Mouse (Mus musculus) hindbrain, embryonic 13.5 days (tissue): Measurements from ENCODE around the gene Ccdc163. TPM values are rescaled to one million over a fixed set of nuclear protein-coding genes. Genes with fewer than 3 reads are reported as not detected.
A peak's percentile ranks its signal among the peaks of the same experiment; 100 is the strongest.

Experiments
- ATAC-seq: fragments of 200-750 bp; cut with Nextera tagmentation; 2 replicates; pipeline ENCODE4 v1.8.0; 2017; ENCODE audit warnings: moderate TSS enrichment; ENCODE audit not compliant: low FRiP score
- H3K27ac ChIP-seq: fragments of 300-500 bp; sonication (generic); 2 replicates; pipeline ENCODE4 v1.5.1; 2015; ENCODE audit warnings: inconsistent platforms, mild to moderate bottlenecking, moderate library complexity
- H3K27me3 ChIP-seq: fragments of 300-500 bp; sonication (generic); 2 replicates; pipeline ENCODE4 v1.6.1; 2015; ENCODE audit warnings: mild to moderate bottlenecking, inconsistent platforms
- H3K36me3 ChIP-seq: fragments of 300-500 bp; sonication (generic); 2 replicates; pipeline ENCODE4 v1.6.1; 2015; ENCODE audit warnings: mild to moderate bottlenecking, inconsistent platforms
- H3K4me1 ChIP-seq: fragments of 300-500 bp; sonication (generic); replicated peaks from 2 replicates; pipeline ENCODE4 v1.6.1; 2015; ENCODE audit warnings: inconsistent platforms
- H3K4me2 ChIP-seq: fragments of 300-500 bp; sonication (generic); 2 replicates; pipeline ENCODE4 v1.6.1; 2015; ENCODE audit warnings: inconsistent platforms, mild to moderate bottlenecking, moderate library complexity
- H3K4me3 ChIP-seq: fragments of 300-500 bp; sonication (generic); 2 replicates; pipeline ENCODE4 v1.5.1; 2015; ENCODE audit warnings: mild to moderate bottlenecking, inconsistent platforms
- H3K9ac ChIP-seq: fragments of 300-500 bp; sonication (generic); 2 replicates; pipeline ENCODE4 v1.6.1; 2015; ENCODE audit warnings: mild to moderate bottlenecking, inconsistent platforms
- H3K9me3 ChIP-seq: fragments of 300-500 bp; sonication (generic); 2 replicates; pipeline ENCODE4 v1.6.1; 2016; ENCODE audit warnings: inconsistent platforms
- WGBS: fragments of 180-500 bp; shearing (Covaris S2); methylation state at CpG from one replicate; pipeline ENCODE4 v1.1.7; 2015; 5-methylcytosine and 5-hydroxymethylcytosine counted together
- polyA plus RNA-seq: library from polyadenylated mRNA; unstranded; fragments of >200 nt; fragmentation: Nextera tagmentation; extraction: Ambion mirVana; gene quantifications from 2 replicates; pipeline ENCODE4 v1.2.1, GENCODE M21; 2015

The Ccdc163 gene
- polyA plus RNA-seq, 1 experiment from 2014 or later = 16.6 TPM

- Histone ChIP-seq H3K4me3 (no peak overlapping the region), H3K27me3 (no peaks in the 10 kb centered on the region), H3K4me1 (no peaks in the 10 kb centered on the region), H3K36me3 (no peaks in the 10 kb centered on the region), H3K9ac (no peak overlapping the region), H3K4me2 (no peak overlapping the region), H3K9me3 (no peaks in the 10 kb centered on the region), H3K27ac (no peak overlapping the region)
- no peak for ATAC-seq
- 53% methylated on average over 7 of the region's 7 CpGs for WGBS
These were observed 79.9 kb downstream of the Ccdc163 start for GRCm38 (mm10) chr4:116787985-116788760.

- 15% methylated on average over 3 of the region's 3 CpGs for WGBS
- no peak overlapping the region for H3K27ac ChIP-seq
- no peaks in the 10 kb centered on the region for H3K9me3 ChIP-seq
- ATAC-seq = 0 out of 2 replicates have a peak, but pooled peaks have one; percentile 54
- H3K4me3 ChIP-seq = no peak overlapping the region
- no peak overlapping the region for H3K9ac ChIP-seq
- H3K4me2 ChIP-seq = no peak overlapping the region
- H3K4me1 ChIP-seq = no peaks in the 10 kb centered on the region
- no peaks in the 10 kb centered on the region for H3K27me3 ChIP-seq
- no peaks in the 10 kb centered on the region for H3K36me3 ChIP-seq
These were observed 80.6 kb downstream of the Ccdc163 start for GRCm38 (mm10) chr4:116788956-116789355.

- no peak for ATAC-seq
- Histone ChIP-seq H3K4me2 (no peak overlapping the region), H3K4me1 (no peaks in the 10 kb centered on the region), H3K4me3 (no peak overlapping the region), H3K27ac (no peak overlapping the region), H3K9ac (no peak overlapping the region), H3K9me3 (no peaks in the 10 kb centered on the region), H3K36me3 (no peaks in the 10 kb centered on the region), H3K27me3 (no peaks in the 10 kb centered on the region)
- WGBS = 88% methylated on average over 8 of the region's 8 CpGs
These were observed 84.1 kb downstream of the Ccdc163 start for GRCm38 (mm10) chr4:116792453-116792852.

- 77% methylated on average over 2 of the region's 2 CpGs for WGBS
- Histone ChIP-seq H3K4me3 (no peak overlapping the region), H3K9me3 (no peaks in the 10 kb centered on the region), H3K27ac (no peak overlapping the region), H3K4me1 (no peaks in the 10 kb centered on the region), H3K27me3 (no peaks in the 10 kb centered on the region), H3K36me3 (no peaks in the 10 kb centered on the region), H3K4me2 (no peak overlapping the region), H3K9ac (no peak overlapping the region)
- ATAC-seq = no peak
These were observed 86.0 kb downstream of the Ccdc163 start for GRCm38 (mm10) chr4:116794273-116794672.

- Histone ChIP-seq H3K4me3 (no peak overlapping the region), H3K27ac (no peak overlapping the region), H3K27me3 (no peaks in the 10 kb centered on the region), H3K36me3 (peaks cover 6% of the 10 kb centered on the region), H3K9me3 (no peaks in the 10 kb centered on the region), H3K4me2 (no peak overlapping the region), H3K4me1 (no peaks in the 10 kb centered on the region), H3K9ac (no peak overlapping the region)
- 83% methylated on average over 1 of the region's 1 CpGs for WGBS
- ATAC-seq = no peak
These were observed 88.3 kb downstream of the Ccdc163 start for GRCm38 (mm10) chr4:116796442-116797110.

- no peaks in the 10 kb centered on the region for H3K27me3 ChIP-seq
- peaks cover 40% of the 10 kb centered on the region for H3K36me3 ChIP-seq
- H3K4me1 ChIP-seq = no peaks in the 10 kb centered on the region
- WGBS = 40% methylated on average over 5 of the region's 5 CpGs
- no peak for ATAC-seq
- no peak overlapping the region for H3K27ac ChIP-seq
- H3K4me3 ChIP-seq = no peak overlapping the region
- H3K4me2 ChIP-seq = no peak overlapping the region
- H3K9ac ChIP-seq = no peak overlapping the region
- H3K9me3 ChIP-seq = no peaks in the 10 kb centered on the region
These were observed 91.6 kb downstream of the Ccdc163 start for GRCm38 (mm10) chr4:116799901-116800300.

Other genes with a start within 250 kb of the Ccdc163 start
- gene Mast2, start 244.3 kb upstream of the Ccdc163 start, polyA plus RNA-seq = 35.3 and 39.4 TPM in 2 replicates
- 12.3 and 14.0 TPM in 2 replicates for gene Ipp, start 201.0 kb upstream of the Ccdc163 start, polyA plus RNA-seq
- 25.0 and 27.5 TPM in 2 replicates for gene Tmem69, start 152.6 kb upstream of the Ccdc163 start, polyA plus RNA-seq
- gene Gpbp1l1, start 150.9 kb upstream of the Ccdc163 start, polyA plus RNA-seq = 18.1 and 18.5 TPM in 2 replicates
- 4.8 and 5.4 TPM in 2 replicates for gene Ccdc17, start 111.9 kb upstream of the Ccdc163 start, polyA plus RNA-seq
- 109 and 110 TPM in 2 replicates for gene Nasp, start 80.6 kb upstream of the Ccdc163 start, polyA plus RNA-seq
- 666 and 678 TPM in 2 replicates for gene Akr1a1, start 56.8 kb upstream of the Ccdc163 start, polyA plus RNA-seq
- 475 TPM in 2 replicates for gene Prdx1, start 23.0 kb upstream of the Ccdc163 start, polyA plus RNA-seq
- 24.3 and 29.7 TPM in 2 replicates for gene Mmachc, start 103 bp upstream of the Ccdc163 start, polyA plus RNA-seq
- gene Tesk2, start 12.4 kb downstream of the Ccdc163 start, polyA plus RNA-seq = 3.2 and 3.7 TPM in 2 replicates
- gene Toe1, start 99.1 kb downstream of the Ccdc163 start, polyA plus RNA-seq = 29.2 and 29.9 TPM in 2 replicates
- 8.9 and 9.0 TPM in 2 replicates for gene Mutyh, start 99.2 kb downstream of the Ccdc163 start, polyA plus RNA-seq
- gene Hpdl, start 113.2 kb downstream of the Ccdc163 start, polyA plus RNA-seq = 0.88 and 1.2 TPM in 2 replicates
- gene Zswim5, start 168.9 kb downstream of the Ccdc163 start, polyA plus RNA-seq = 8.5 and 8.9 TPM in 2 replicates